Mouse (Mus musculus) layer of hippocampus, adult 18-20 months (tissue): ENCODE measurements around the gene Wsb2. TPM values are rescaled to one million over a fixed set of nuclear protein-coding genes. Genes with fewer than 3 reads are reported as not detected.

Experiments used
- total RNA-seq, 2 experiments: library from RNA; stranded (reverse); gene quantifications; 2 replicates each; pipeline ENCODE4 v1.2.3; 2021

Gene Wsb2
- total RNA-seq, 2 experiments from 2014 or later = 270 to 283 TPM

Other genes starting within 250 kb of the Wsb2 start
- 100 to 1,000 TPM; 132 to 151 TPM for gene Suds3, start 241.2 kb upstream of the Wsb2 start, total RNA-seq
- 10 to 100 TPM; 59.1 to 61.8 TPM for gene Taok3, start 237.2 kb upstream of the Wsb2 start, total RNA-seq
- 100 to 1,000 TPM; 759 to 778 TPM for gene Pebp1, start 69.7 kb upstream of the Wsb2 start, total RNA-seq
- gene Vsig10, start 38.2 kb upstream of the Wsb2 start, total RNA-seq = 1 to 10 TPM; 1.8 to 2.0 TPM
- 10 to 100 TPM; 16.8 to 18.8 TPM for gene Rfc5, start 31.7 kb downstream of the Wsb2 start, total RNA-seq
- gene Ksr2, start 56.7 kb downstream of the Wsb2 start, total RNA-seq = 10 to 100 TPM; 34.1 to 35.9 TPM